Mouse (Mus musculus) erythroblast, embryonic 14.5 days (primary cell): ENCODE results near the gene Hdac7.

Source experiments
- GATA1 ChIP-seq: IDR thresholded peaks from 2 replicates; pipeline ENCODE4 v1.6.1; 2012; ENCODE audit warnings: low read length, inconsistent platforms, mixed read lengths
- TAL1 ChIP-seq: IDR thresholded peaks from 3 replicates; pipeline ENCODE4 v1.6.1; 2012; ENCODE audit warnings: low read length, inconsistent platforms, mixed read lengths

GRCm38 (mm10) chr15:97748309-97748708 lies 96.0 kb downstream of the Hdac7 start:
- TF ChIP-seq GATA1 (no peak), TAL1 (no peak)
